Mouse (Mus musculus): ENCODE data around the gene Erich2. TPM values are rescaled to one million over a fixed set of nuclear protein-coding genes. Genes with fewer than 3 reads are reported as not detected.

Gene Erich2
- total and polyA plus RNA-seq, 2 experiments from 2014 or later: 0.81 to 3.8 TPM

DNA sequence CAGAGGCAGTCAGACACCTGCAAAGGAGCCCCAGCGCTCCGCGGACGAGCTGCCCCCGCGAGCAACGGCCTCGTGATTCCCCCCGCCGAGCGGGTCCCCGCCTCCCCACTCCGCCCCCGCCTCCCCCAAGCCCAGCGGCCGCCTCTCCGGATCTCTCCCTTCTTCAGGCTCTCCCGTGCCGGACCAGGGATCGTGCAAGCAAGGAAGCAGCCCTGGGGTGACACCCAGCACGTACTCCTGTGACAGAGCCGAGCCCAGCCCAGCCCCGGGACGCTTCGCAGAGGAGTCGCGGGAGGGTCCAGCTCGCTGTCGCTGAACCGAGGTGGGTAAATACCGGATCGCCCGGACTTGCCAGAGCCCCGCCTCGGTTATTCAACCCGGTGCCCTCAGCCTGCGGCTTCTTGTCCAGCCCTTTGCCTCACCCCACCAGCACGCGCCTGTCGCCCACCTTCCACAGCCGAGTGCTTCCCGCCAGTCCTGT lies 53.4 kb downstream of the Erich2 start:
- peak; percentile 56 for DNase-seq
- Histone ChIP-seq H3K4me2 (ENCODE audit: low read depth) (peak overlapping the region; percentile 60), H3K9me3 (ENCODE audit: low read length) (no peaks in the 10 kb centered on the region), H3K36me3 (ENCODE audit: insufficient read depth) (no peaks in the 10 kb centered on the region), H3K27ac (ENCODE audit: low read depth, low read length) (peak overlapping the region; percentile 93), H3K9ac (peak overlapping the region; percentile 74), H3K4me1 (ENCODE audit: insufficient read depth) (no peaks in the 10 kb centered on the region; the same call in 1 of the 2 replicates), H3K4me3 (ENCODE audit: low read depth, low read length) (peak overlapping the region; percentile 54), H3K27me3 (ENCODE audit: insufficient read depth, low read length) (peaks cover 30% of the 10 kb centered on the region)
- peak; percentile 14 for ATAC-seq
- WGBS: under 1% methylated on average over 42 of the region's 42 CpGs
- TF ChIP-seq CTCF (IDR thresholded peaks at IDR 0.05; ENCODE audit: low read depth): no peak

DNA sequence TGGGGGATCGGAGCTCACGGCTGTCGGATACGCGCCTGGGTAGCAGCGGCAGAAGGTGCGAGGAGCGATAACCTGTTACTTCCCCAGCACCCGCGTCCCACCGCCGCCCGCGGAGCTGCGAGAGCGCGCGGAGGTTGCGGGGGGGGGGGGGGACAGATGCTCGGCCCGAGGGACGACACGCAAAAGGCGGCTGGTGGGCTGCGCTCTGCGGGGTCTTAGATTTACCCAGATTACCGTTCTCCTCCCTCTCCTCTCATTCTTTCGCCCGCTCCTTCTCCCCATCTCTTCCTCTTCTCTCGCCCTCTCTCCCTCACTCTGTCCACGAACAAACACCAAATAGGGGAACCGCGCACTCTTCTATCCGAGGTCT lies 54.0 kb downstream of the Erich2 start:
- no peaks in the 10 kb centered on the region for H3K9me3 ChIP-seq (ENCODE audit: low read length)
- H3K27me3 ChIP-seq (ENCODE audit: insufficient read depth, low read length): peaks cover 30% of the 10 kb centered on the region
- TF ChIP-seq CTCF (IDR thresholded peaks at IDR 0.05; ENCODE audit: low read depth): no peak
- peak overlapping the region; percentile 93 for H3K27ac ChIP-seq (ENCODE audit: low read depth, low read length)
- H3K4me1 ChIP-seq (ENCODE audit: insufficient read depth): no peaks in the 10 kb centered on the region; the same call in 1 of the 2 replicates
- H3K4me2 ChIP-seq (ENCODE audit: low read depth): peak overlapping the region; percentile 60
- no peaks in the 10 kb centered on the region for H3K36me3 ChIP-seq (ENCODE audit: insufficient read depth)
- peak overlapping the region; percentile 54 for H3K4me3 ChIP-seq (ENCODE audit: low read depth, low read length)
- peak overlapping the region; percentile 74 for H3K9ac ChIP-seq
- ATAC-seq (0 out of 2 replicates have a peak, but pooled peaks have one; percentile 0), DNase-seq (peak; percentile 58)
- WGBS: 2% methylated on average over 28 of the region's 34 CpGs

DNA sequence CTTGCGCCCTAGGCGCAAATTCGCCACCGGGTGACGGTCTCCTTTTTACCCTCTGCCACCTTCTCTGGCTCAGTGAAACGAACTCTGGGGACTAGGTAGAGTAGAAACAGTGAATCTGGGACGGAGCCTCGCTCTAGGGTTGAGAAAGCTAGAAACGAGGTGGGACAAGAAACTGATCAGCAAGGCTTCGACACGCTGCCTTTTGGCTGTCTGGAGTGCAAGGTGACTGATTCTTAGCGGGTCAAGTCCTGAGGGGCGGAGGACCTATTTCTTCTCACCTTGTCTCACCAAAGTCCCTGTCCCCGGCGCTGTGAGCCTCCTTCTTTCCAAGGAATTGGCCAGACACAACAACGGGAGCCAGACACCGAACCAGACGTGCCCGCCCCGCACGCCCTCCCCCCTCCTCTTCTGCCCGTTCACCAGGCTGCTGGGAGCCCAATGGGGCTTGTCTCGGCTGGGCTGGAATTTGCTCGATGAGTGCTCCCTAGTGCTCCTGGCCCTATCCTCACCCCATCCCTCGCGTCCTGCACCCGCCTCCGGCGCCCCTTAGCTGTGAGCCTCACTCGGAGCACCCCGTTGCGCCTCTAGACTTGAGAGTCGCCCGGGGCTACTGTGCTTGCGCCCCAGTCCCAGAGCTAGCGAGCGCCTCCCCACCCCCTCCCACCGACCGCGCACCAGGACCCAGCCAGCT lies 54.5 kb downstream of the Erich2 start:
- peak; percentile 56 for DNase-seq
- H3K4me1 ChIP-seq (ENCODE audit: insufficient read depth): no peaks in the 10 kb centered on the region
- peak; percentile 9 for ATAC-seq

DNA sequence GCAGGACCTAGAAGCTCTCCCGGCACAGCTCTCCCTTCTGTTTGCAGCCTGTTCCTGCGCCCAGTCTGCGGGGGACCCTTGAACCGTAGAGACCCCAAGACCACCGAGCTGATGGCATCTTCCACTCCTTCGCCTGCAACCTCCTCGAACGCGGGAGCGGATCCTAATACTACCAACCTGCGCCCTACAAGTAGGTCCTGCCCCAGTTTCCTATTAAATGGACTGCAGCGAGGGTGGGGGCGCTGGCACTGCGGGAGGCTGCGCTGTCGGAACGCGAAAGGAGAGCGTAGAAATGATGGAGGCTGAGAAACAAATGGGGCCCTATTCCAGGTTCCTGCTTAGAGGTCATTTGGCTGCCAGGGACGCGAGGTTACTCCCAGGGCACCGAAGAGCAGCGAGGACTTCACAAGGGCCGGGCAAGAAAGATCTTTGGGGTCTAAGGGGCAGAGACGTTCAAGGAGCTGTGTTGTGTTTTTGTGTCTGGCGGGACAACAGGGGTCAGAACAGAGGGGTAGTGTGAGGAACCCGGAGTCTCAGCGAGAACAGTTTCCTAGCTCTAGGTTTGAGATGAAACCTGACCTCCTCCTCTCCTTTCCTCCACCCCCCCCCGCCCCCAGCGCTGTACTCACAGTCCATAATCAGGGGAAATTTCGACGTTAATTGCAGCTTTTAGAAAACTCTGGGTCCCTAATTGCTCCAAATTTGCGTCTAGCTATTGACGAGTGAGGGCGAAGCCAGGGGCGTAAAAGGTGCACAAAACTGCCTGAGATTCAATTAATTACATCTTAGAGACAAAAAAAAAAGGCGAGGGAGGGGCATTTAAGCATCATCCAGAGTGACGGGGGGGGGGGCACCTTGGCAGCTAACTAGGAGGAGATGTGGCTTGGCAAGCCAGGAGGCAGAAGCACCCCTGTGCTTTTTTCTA lies 55.4 kb downstream of the Erich2 start:
- H3K27me3 ChIP-seq (ENCODE audit: insufficient read depth, low read length): peaks cover 35% of the 10 kb centered on the region
- TF ChIP-seq CTCF (IDR thresholded peaks at IDR 0.05; ENCODE audit: low read depth): no peak
- peak overlapping the region; percentile 74 for H3K9ac ChIP-seq
- H3K4me3 ChIP-seq (ENCODE audit: low read depth, low read length): peak overlapping the region; percentile 54
- H3K4me2 ChIP-seq (ENCODE audit: low read depth): peak overlapping the region; percentile 60
- peak overlapping the region; percentile 93 for H3K27ac ChIP-seq (ENCODE audit: low read depth, low read length)
- DNase-seq (peak; percentile 63), ATAC-seq (no peak; the same call in 1 of the 2 replicates)
- peaks cover 7% of the 10 kb centered on the region for H3K4me1 ChIP-seq (ENCODE audit: insufficient read depth)
- H3K36me3 ChIP-seq (ENCODE audit: insufficient read depth): no peaks in the 10 kb centered on the region
- WGBS: under 1% methylated on average over 38 of the region's 38 CpGs
- no peaks in the 10 kb centered on the region for H3K9me3 ChIP-seq (ENCODE audit: low read length)

More for the DNA sequence above, 54.5 kb downstream of the Erich2 start:
- TF ChIP-seq CTCF (IDR thresholded peaks at IDR 0.05; ENCODE audit: low read depth): no peak
- Histone ChIP-seq H3K9ac (peak overlapping the region; percentile 74), H3K27ac (ENCODE audit: low read depth, low read length) (peak overlapping the region; percentile 93), H3K4me2 (ENCODE audit: low read depth) (peak overlapping the region; percentile 60), H3K9me3 (ENCODE audit: low read length) (no peaks in the 10 kb centered on the region), H3K36me3 (ENCODE audit: insufficient read depth) (no peaks in the 10 kb centered on the region), H3K27me3 (ENCODE audit: insufficient read depth, low read length) (peaks cover 30% of the 10 kb centered on the region), H3K4me3 (ENCODE audit: low read depth, low read length) (peak overlapping the region; percentile 54)
- under 1% methylated on average over 40 of the region's 40 CpGs for WGBS

DNA sequence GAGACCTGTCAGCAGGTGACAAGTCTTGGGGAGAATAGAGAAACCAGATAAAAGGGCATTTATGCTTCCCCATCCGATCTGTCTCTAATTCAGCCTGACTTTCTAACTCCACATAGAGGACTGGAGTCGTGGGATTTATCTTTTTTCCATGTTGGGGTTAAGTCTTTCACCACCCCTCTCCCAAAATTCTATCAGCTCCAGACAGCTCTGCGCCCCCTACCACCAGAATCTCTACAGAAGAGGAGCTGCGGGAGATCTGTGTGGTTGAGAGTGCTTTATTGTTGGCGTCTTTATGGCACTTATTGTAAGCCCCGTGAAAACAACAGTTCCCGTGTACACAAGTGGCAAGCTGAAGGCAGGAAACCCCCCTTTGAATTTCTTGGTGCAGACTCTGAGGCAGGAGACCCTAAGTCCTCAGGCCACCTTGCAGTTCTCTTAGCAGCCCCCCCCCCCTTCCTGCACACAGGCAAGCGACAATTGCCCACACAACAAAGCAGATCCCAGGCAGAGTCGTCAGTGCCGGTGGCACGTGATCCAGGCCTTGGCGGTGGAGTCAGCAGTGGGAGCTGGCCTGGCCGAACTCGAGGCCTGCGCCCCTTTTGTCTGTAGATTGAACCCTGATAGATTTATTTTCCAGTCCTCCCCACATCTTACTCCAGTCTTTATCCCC lies 56.2 kb downstream of the Erich2 start:
- ATAC-seq (no peak), DNase-seq (peak; percentile 60)
- peaks cover 7% of the 10 kb centered on the region for H3K4me1 ChIP-seq (ENCODE audit: insufficient read depth)
- peak; percentile 10; the same call in 1 of the 2 replicates for TF ChIP-seq CTCF (IDR thresholded peaks at IDR 0.05; ENCODE audit: low read depth)
- no peaks in the 10 kb centered on the region for H3K36me3 ChIP-seq (ENCODE audit: insufficient read depth)
- WGBS: 4% methylated on average over 15 of the region's 15 CpGs
- peak overlapping the region; percentile 54 for H3K4me3 ChIP-seq (ENCODE audit: low read depth, low read length)
- H3K9ac ChIP-seq: peak overlapping the region; percentile 74
- H3K9me3 ChIP-seq (ENCODE audit: low read length): no peaks in the 10 kb centered on the region
- peak overlapping the region; percentile 60 for H3K4me2 ChIP-seq (ENCODE audit: low read depth)
- peaks cover 36% of the 10 kb centered on the region for H3K27me3 ChIP-seq (ENCODE audit: insufficient read depth, low read length)
- H3K27ac ChIP-seq (ENCODE audit: low read depth, low read length): peak overlapping the region; percentile 93
